Mouse (Mus musculus) embryonic fibroblast, embryonic 13.5 days (primary cell): ENCODE data around the gene Kcnd3. TPM values are rescaled to one million over a fixed set of nuclear protein-coding genes. Genes with fewer than 3 reads are reported as not detected.

Experiments
- H3K27ac ChIP-seq: 2 replicates; pipeline ENCODE4 v1.5.1; 2012; ENCODE audit warnings: low read length, control low read depth, inconsistent platforms; ENCODE audit not compliant: insufficient read depth
- H3K4me1 ChIP-seq: 2 replicates; pipeline ENCODE4 v1.6.1; 2011; ENCODE audit warnings: low read length; ENCODE audit not compliant: control insufficient read depth, insufficient read depth
- H3K4me3 ChIP-seq: 2 replicates; pipeline ENCODE4 v1.5.1; 2011; ENCODE audit warnings: mild to moderate bottlenecking, control low read depth, low read length; ENCODE audit not compliant: insufficient read depth
- CTCF ChIP-seq: IDR thresholded peaks from 2 replicates; pipeline ENCODE4 v1.5.1; 2011; ENCODE audit warnings: mild to moderate bottlenecking, control low read depth, low read length, moderate library complexity, borderline replicate concordance; ENCODE audit not compliant: insufficient read depth
- POLR2A ChIP-seq: IDR thresholded peaks from 2 replicates; pipeline ENCODE4 v1.6.1; 2011; ENCODE audit warnings: low read depth, mild to moderate bottlenecking, control low read depth, low read length, moderate library complexity
- polyA plus RNA-seq: library from polyadenylated mRNA; stranded (reverse); fragments of >200 nt; gene quantifications from 2 replicates; pipeline ENCODE4 v1.2.4, GENCODE M21; 2011; ENCODE audit warnings: low read depth; ENCODE audit not compliant: missing spikeins, insufficient read length

The Kcnd3 gene
- polyA plus RNA-seq = 0.25 and 0.32 TPM in 2 replicates

GRCm38 (mm10) chr3:105451627-105452555, at the start of gene Kcnd3:
Gene Kcnd3 (plus strand): TSS chr3:105452330.
- no peaks in the 10 kb centered on the region for H3K4me1 ChIP-seq
- H3K4me3 ChIP-seq = peak within 1 kb of the TSS; percentile 31; the same call in 1 of the 2 replicates
- TF ChIP-seq CTCF (no peak), POLR2A (no peak)
- H3K27ac ChIP-seq = no peak within 1 kb of the TSS

- no peak overlapping the region for H3K27ac ChIP-seq
- H3K4me3 ChIP-seq = no peak overlapping the region
- H3K4me1 ChIP-seq = no peaks in the 10 kb centered on the region; the same call in 1 of the 2 replicates
- TF ChIP-seq POLR2A (no peak), CTCF (no peak)
These were observed 49.5 kb upstream of the Kcnd3 start for GRCm38 (mm10) chr3:105402676-105403075.

- H3K4me3 ChIP-seq = no peak overlapping the region
These were observed 48.6 kb upstream of the Kcnd3 start for GRCm38 (mm10) chr3:105403410-105404076.

GRCm38 (mm10) chr3:105404077-105404446, 48.1 kb upstream of the Kcnd3 start:
- Histone ChIP-seq H3K27ac (no peak overlapping the region; the same call in 1 of the 2 replicates), H3K4me3 (no peak overlapping the region), H3K4me1 (no peaks in the 10 kb centered on the region; the same call in 1 of the 2 replicates)
- TF ChIP-seq POLR2A (no peak), CTCF (no peak)

More at GRCm38 (mm10) chr3:105403410-105404076, 48.6 kb upstream of the Kcnd3 start:
- H3K27ac ChIP-seq = no peak overlapping the region
- TF ChIP-seq CTCF (no peak), POLR2A (no peak)
- no peaks in the 10 kb centered on the region; the same call in 1 of the 2 replicates for H3K4me1 ChIP-seq

GRCm38 (mm10) chr3:105405516-105405915, 46.6 kb upstream of the Kcnd3 start:
- Histone ChIP-seq H3K27ac (no peak overlapping the region), H3K4me1 (no peaks in the 10 kb centered on the region; the same call in 1 of the 2 replicates), H3K4me3 (no peak overlapping the region)
- no peak for TF ChIP-seq CTCF
- no peak for TF ChIP-seq POLR2A

GRCm38 (mm10) chr3:105406036-105406435, 46.1 kb upstream of the Kcnd3 start:
- Histone ChIP-seq H3K4me3 (no peak overlapping the region), H3K4me1 (no peaks in the 10 kb centered on the region; the same call in 1 of the 2 replicates), H3K27ac (no peak overlapping the region)
- no peak for TF ChIP-seq POLR2A
- TF ChIP-seq CTCF = no peak

- no peak overlapping the region for H3K27ac ChIP-seq
- no peaks in the 10 kb centered on the region; the same call in 1 of the 2 replicates for H3K4me1 ChIP-seq
- no peak overlapping the region for H3K4me3 ChIP-seq
- TF ChIP-seq POLR2A = no peak
- no peak for TF ChIP-seq CTCF
These were observed 43.9 kb upstream of the Kcnd3 start for GRCm38 (mm10) chr3:105408211-105408610.

GRCm38 (mm10) chr3:105410810-105411209, 41.3 kb upstream of the Kcnd3 start:
- no peak overlapping the region for H3K4me3 ChIP-seq
- H3K4me1 ChIP-seq = no peaks in the 10 kb centered on the region
- no peak for TF ChIP-seq POLR2A
- TF ChIP-seq CTCF = no peak
- H3K27ac ChIP-seq = no peak overlapping the region

GRCm38 (mm10) chr3:105411776-105412175, 40.4 kb upstream of the Kcnd3 start:
- Histone ChIP-seq H3K4me1 (no peaks in the 10 kb centered on the region), H3K4me3 (no peak overlapping the region), H3K27ac (no peak overlapping the region)
- TF ChIP-seq POLR2A (no peak), CTCF (no peak)
